Mouse (Mus musculus) small intestine, adult 2 months (tissue): Measurements from ENCODE around the gene Gm36210.

Experiments used
- CTCF ChIP-seq: fragments of 200-500 bp; IDR thresholded peaks from 2 replicates; pipeline ENCODE4 v1.5.1; 2012; ENCODE audit warnings: low read depth, mild to moderate bottlenecking, control low read depth, inconsistent platforms, low read length, moderate library complexity, mixed read lengths; ENCODE audit not compliant: insufficient replicate concordance, insufficient read length; ENCODE audit errors: extremely low read depth
- POLR2A ChIP-seq: fragments of 200-500 bp; IDR thresholded peaks from 2 replicates; pipeline ENCODE4 v1.6.1; 2012; ENCODE audit warnings: low read depth, mild to moderate bottlenecking, control low read depth, inconsistent platforms, low read length, moderate library complexity

DNA sequence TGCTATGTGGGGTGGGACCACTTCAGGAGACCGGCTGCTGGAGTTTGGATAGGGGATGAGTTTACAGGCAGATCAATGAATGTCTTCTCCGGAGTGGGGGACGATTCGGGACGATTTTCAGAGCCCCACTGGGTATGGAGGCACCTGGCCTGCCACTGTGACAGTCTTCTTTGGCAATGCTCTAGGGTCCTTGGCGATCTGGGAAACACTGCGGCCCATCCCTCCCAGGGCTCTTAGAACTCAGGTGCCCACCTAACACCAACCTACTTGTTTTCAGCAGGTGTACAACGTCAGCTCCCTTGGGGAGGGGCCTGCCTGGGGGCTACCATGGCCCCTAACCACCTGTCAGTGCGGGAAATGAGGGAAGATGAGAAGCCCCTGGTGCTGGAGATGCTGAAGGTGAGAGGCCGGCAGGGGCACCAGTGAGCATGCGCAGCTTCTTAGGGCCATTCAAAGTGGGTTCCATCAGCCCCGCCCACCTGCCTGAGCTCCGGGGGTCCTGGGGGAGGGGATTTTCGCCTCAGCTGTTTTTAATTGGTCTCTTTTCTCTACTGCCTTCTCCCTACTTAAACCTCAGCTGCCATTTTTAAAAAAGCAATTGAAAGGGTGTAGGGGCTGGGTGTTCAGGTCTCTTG lies 16.7 kb upstream of the Gm36210 start:
- TF ChIP-seq POLR2A, result no peak
- TF ChIP-seq CTCF, result no peak
